Mouse (Mus musculus): ENCODE results near the gene Eif4a2.

GRCm38 (mm10) chr16:23114339-23115171, 7.3 kb downstream of the Eif4a2 start:
- TF ChIP-seq USF2 (conservative IDR thresholded peaks at IDR 0.05; ENCODE audit: low read depth, low read length) = no peak; the same call in 1 of the 2 replicates
- no peak; a peak in 1 of 4 replicates for TF ChIP-seq CTCF (conservative IDR thresholded peaks at IDR 0.05 in 1 of 2, IDR thresholded peaks at IDR 0.05 in 1 of 2; ENCODE audit: low read depth in 2 of 2, low read length in 2 of 2)
- TF ChIP-seq POLR2A (IDR thresholded peaks at IDR 0.05; ENCODE audit: low read depth, low read length) = no peak; the same call in none of the 2 replicates
- TF ChIP-seq MAX (IDR thresholded peaks at IDR 0.05; ENCODE audit: low read length) = no peak; the same call in 1 of the 2 replicates
